Mouse (Mus musculus): ENCODE measurements at regions not wholly inside any gene's neighbourhood (a gene's known extent, or its start where the extent isn't known, plus 50 kb on each side); places are given as distances from the start of the nearest gene placed in this dataset.
A peak's percentile ranks its signal among the peaks of the same experiment; 100 is the strongest.

DNA sequence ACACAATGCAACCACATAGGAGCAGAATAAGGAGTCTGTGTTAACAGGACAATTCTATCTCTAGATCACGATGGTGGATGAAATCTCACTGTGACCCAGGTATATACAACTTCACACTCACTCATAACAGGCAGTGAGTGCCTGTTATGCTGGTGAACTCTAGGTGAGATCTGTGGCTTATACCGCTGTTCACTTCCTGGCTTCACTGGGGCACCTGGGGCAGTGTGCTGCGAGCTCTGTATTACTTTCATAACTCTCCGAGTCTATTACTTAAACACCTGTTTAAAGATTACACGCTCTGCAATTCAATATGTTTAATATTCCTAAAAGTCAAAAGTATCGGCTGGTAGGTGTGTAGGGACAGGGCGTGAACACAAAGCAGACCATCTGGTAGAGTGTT lies 55.0 kb upstream of the Tanc1 start:
- DNase-seq (ENCODE audit: low spot score in 2 of 2): no peak

GRCm38 (mm10) chr2:59560488-59560887 lies 51.4 kb upstream of the Tanc1 start:
- peak in 1 of 2 experiments; percentile 22 for DNase-seq (ENCODE audit: low spot score in 2 of 2)
